Mouse (Mus musculus): ENCODE data around the gene Spcs3. TPM values are rescaled to one million over a fixed set of nuclear protein-coding genes. Genes with fewer than 3 reads are reported as not detected.

Spcs3 gene
- polyA plus RNA-seq, 1 experiment from 2014 or later = 94.0 TPM

- DNase-seq (ENCODE audit: low spot score) (peak; percentile 54), ATAC-seq (replicated peaks; ENCODE audit: low FRiP score, low read depth) (no peak)
- TF ChIP-seq CTCF (IDR thresholded peaks at IDR 0.05; ENCODE audit: low read depth) = no peak
- H3K4me3 ChIP-seq (replicated peaks; ENCODE audit: low read depth, low read length) = peak overlapping the region; percentile 32
- peak overlapping the region; percentile 59 for H3K4me2 ChIP-seq (ENCODE audit: low read length)
- no peaks in the 10 kb centered on the region for H3K27me3 ChIP-seq (ENCODE audit: insufficient read depth, low read length)
- no peaks in the 10 kb centered on the region for H3K9me3 ChIP-seq (replicated peaks; ENCODE audit: low read length)
- no peaks in the 10 kb centered on the region for H3K36me3 ChIP-seq (ENCODE audit: insufficient read depth, low read length)
- no peak overlapping the region for H3K27ac ChIP-seq
- no peaks in the 10 kb centered on the region for H3K4me1 ChIP-seq (replicated peaks; ENCODE audit: insufficient read depth, low read length)
- 14% methylated on average over 19 of the region's 19 CpGs for WGBS
- H3K9ac ChIP-seq (ENCODE audit: low read depth, low read length) = 0 out of 2 replicates have a peak overlapping the region, but pooled peaks have one; percentile 43
These were observed 43.1 kb downstream of the Spcs3 start for GRCm38 (mm10) chr8:54486555-54487273.

Other genes starting within 250 kb of the Spcs3 start
- 6.2 and 6.6 TPM in 2 replicates for gene Asb5, start 418 bp downstream of the Spcs3 start, polyA plus RNA-seq (2015; fragmentation: Nextera tagmentation; extraction: Ambion mirVana)
- gene Spata4, start 70.8 kb upstream of the Spcs3 start, polyA plus RNA-seq (2015; fragmentation: Nextera tagmentation; extraction: Ambion mirVana) = not detected in 2 replicates